29 mouse cellular contexts compared by ENCODE assay signal in the genomic region with DNA sequence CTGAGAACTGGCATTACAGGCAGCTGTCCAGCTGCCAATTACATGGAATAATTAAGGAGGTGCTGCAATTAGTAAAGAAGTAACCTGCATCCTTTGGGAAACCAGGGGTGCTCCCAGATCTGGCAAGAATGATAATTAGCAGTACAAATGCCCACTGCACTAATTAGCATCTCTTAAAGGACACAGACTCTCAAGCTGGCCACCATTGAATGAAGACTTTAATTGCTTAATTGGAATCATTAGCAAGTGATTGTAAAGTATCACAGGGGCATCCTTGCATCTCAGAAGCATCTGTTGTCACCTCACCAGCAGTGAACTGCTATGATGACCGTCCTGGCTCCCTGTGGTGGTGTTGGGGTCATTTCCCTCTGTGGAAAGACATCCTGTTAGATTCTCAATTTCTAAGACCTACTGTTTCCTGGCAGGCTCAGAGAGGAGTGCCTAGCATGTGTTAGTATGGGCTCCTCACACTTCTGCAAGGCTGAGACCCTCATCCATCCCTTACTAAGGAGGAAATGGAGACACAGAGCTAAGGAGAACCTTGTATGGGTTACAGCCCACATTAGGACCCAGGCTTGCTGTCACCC. TPM values are rescaled to one million over a fixed set of nuclear protein-coding genes. Genes with fewer than 3 reads are reported as not detected.
DNase-seq lines count a peak whose midpoint lies in the region; ATAC-seq and TF ChIP-seq lines count a peak whose summit lies in the region.
"Had no signal": no experiment of that assay in that cellular context is flagged by ENCODE, and none has a peak within 500 bp of the region (broad histone marks: within the 10 kb centered on the region; RNA-seq: fewer than 3 reads in every experiment).

No protein-coding gene starts in this region.

- peaks cover 15% of the 10 kb centered on the region for H3K36me3 ChIP-seq in embryonic facial prominence, embryonic 14.5 days (ENCODE audit: control insufficient read depth, insufficient read depth, low read length)
- H3K36me3 ChIP-seq in embryonic facial prominence, embryonic 10.5 days (replicated peaks), result no peaks in the 10 kb centered on the region; the same call in none of the 2 replicates
- no peaks in the 10 kb centered on the region for H3K36me3 ChIP-seq in midbrain, embryonic 13.5 days
- no peaks in the 10 kb centered on the region for H3K36me3 ChIP-seq in midbrain, embryonic 10.5 days
- no peaks in the 10 kb centered on the region for H3K36me3 ChIP-seq in forebrain, embryonic 11.5 days (ENCODE audit: control insufficient read depth, insufficient read depth, low read length)
- no peaks in the 10 kb centered on the region for H3K36me3 ChIP-seq in forebrain, postnatal 0 days (ENCODE audit: insufficient read depth)
- H3K36me3 ChIP-seq: liver, embryonic 12.5 days had no signal

- TF ChIP-seq CTCF in forebrain, postnatal 0 days (IDR thresholded peaks at IDR 0.05; ENCODE audit: low read depth), result no peak

- H3K9me3 ChIP-seq in embryonic facial prominence, embryonic 14.5 days (ENCODE audit: control insufficient read depth, low read length), result no peaks in the 10 kb centered on the region
- H3K9me3 ChIP-seq in embryonic facial prominence, embryonic 10.5 days, result no peaks in the 10 kb centered on the region
- no peaks in the 10 kb centered on the region for H3K9me3 ChIP-seq in midbrain, embryonic 13.5 days
- H3K9me3 ChIP-seq in midbrain, embryonic 10.5 days (replicated peaks), result no peaks in the 10 kb centered on the region
- H3K9me3 ChIP-seq in forebrain, embryonic 11.5 days (ENCODE audit: control insufficient read depth, low read length), result no peaks in the 10 kb centered on the region
- no peaks in the 10 kb centered on the region for H3K9me3 ChIP-seq in forebrain, postnatal 0 days (ENCODE audit: low read length)
- H3K9me3 ChIP-seq: heart, embryonic 12.5 days; limb, embryonic 12.5 days; liver, embryonic 12.5 days had no signal

- H3K27me3 ChIP-seq in embryonic facial prominence, embryonic 14.5 days (replicated peaks; ENCODE audit: control insufficient read depth, insufficient read depth, low read length), result no peaks in the 10 kb centered on the region
- no peaks in the 10 kb centered on the region for H3K27me3 ChIP-seq in embryonic facial prominence, embryonic 10.5 days (replicated peaks; ENCODE audit: low read depth, poor library complexity, severe bottlenecking)
- H3K27me3 ChIP-seq in midbrain, embryonic 13.5 days, result no peaks in the 10 kb centered on the region
- H3K27me3 ChIP-seq in midbrain, embryonic 10.5 days (ENCODE audit: low read depth, poor library complexity, severe bottlenecking), result no peaks in the 10 kb centered on the region
- H3K27me3 ChIP-seq in forebrain, embryonic 11.5 days (ENCODE audit: control insufficient read depth, insufficient read depth, low read length), result no peaks in the 10 kb centered on the region
- no peaks in the 10 kb centered on the region for H3K27me3 ChIP-seq in forebrain, postnatal 0 days (ENCODE audit: insufficient read depth, low read length)
- H3K27me3 ChIP-seq: heart, embryonic 12.5 days; limb, embryonic 12.5 days; liver, embryonic 12.5 days had no signal

- H3K9ac ChIP-seq in embryonic facial prominence, embryonic 14.5 days (ENCODE audit: low read depth, low read length), result no peak overlapping the region
- H3K9ac ChIP-seq in midbrain, embryonic 13.5 days (replicated peaks), result no peak overlapping the region
- no peak overlapping the region for H3K9ac ChIP-seq in forebrain, embryonic 11.5 days (ENCODE audit: low read length)
- no peak overlapping the region for H3K9ac ChIP-seq in forebrain, postnatal 0 days
- H3K9ac ChIP-seq: heart, embryonic 12.5 days; limb, embryonic 12.5 days; liver, embryonic 12.5 days had no signal

- WGBS in embryonic facial prominence, embryonic 14.5 days, result 38% methylated on average over 1 of the region's 1 CpGs
- WGBS in embryonic facial prominence, embryonic 10.5 days, result 47% methylated on average over 1 of the region's 1 CpGs
- WGBS in midbrain, embryonic 13.5 days, result 34% methylated on average over 1 of the region's 1 CpGs
- WGBS in midbrain, embryonic 10.5 days, result 56% methylated on average over 1 of the region's 1 CpGs
- WGBS in forebrain, embryonic 11.5 days, result 15% methylated on average over 1 of the region's 1 CpGs
- 5% methylated on average over 1 of the region's 1 CpGs for WGBS in forebrain, postnatal 0 days

- ATAC-seq in embryonic facial prominence, embryonic 14.5 days (ENCODE audit: low read depth), result peak; percentile 13; the same call in 1 of the 2 replicates
- ATAC-seq in midbrain, embryonic 13.5 days, result peak; percentile 77
- ATAC-seq in forebrain, embryonic 11.5 days (replicated peaks; ENCODE audit: low FRiP score), result peak; percentile 82
- peak; percentile 30; the same call in 1 of the 2 replicates for ATAC-seq in forebrain, postnatal 0 days
- ATAC-seq: intestine, postnatal 0 days; liver, embryonic 12.5 days had no signal

- no peak overlapping the region for H3K4me2 ChIP-seq in embryonic facial prominence, embryonic 14.5 days (ENCODE audit: low read depth, low read length)
- no peak overlapping the region for H3K4me2 ChIP-seq in midbrain, embryonic 13.5 days (replicated peaks)
- no peak overlapping the region for H3K4me2 ChIP-seq in forebrain, embryonic 11.5 days (ENCODE audit: low read depth, low read length, severe bottlenecking)
- H3K4me2 ChIP-seq in forebrain, postnatal 0 days (ENCODE audit: low read depth), result no peak overlapping the region
- H3K4me2 ChIP-seq: heart, embryonic 12.5 days; limb, embryonic 12.5 days; liver, embryonic 12.5 days had no signal

- no peak overlapping the region for H3K4me3 ChIP-seq in embryonic facial prominence, embryonic 14.5 days (ENCODE audit: low read depth, low read length)
- H3K4me3 ChIP-seq in embryonic facial prominence, embryonic 10.5 days, result no peak overlapping the region
- no peak overlapping the region for H3K4me3 ChIP-seq in midbrain, embryonic 13.5 days (replicated peaks)
- no peak overlapping the region for H3K4me3 ChIP-seq in midbrain, embryonic 10.5 days
- no peak overlapping the region for H3K4me3 ChIP-seq in forebrain, embryonic 11.5 days (ENCODE audit: low read depth, low read length)
- no peak overlapping the region for H3K4me3 ChIP-seq in forebrain, postnatal 0 days (ENCODE audit: low read depth, low read length)
- H3K4me3 ChIP-seq: heart, embryonic 12.5 days; layer of hippocampus, adult 2 months; limb, embryonic 12.5 days; liver, embryonic 12.5 days had no signal

- H3K4me1 ChIP-seq in embryonic facial prominence, embryonic 14.5 days (ENCODE audit: control insufficient read depth, insufficient read depth, low read length), result peaks cover 5% of the 10 kb centered on the region
- H3K4me1 ChIP-seq in embryonic facial prominence, embryonic 10.5 days, result peaks cover 19% of the 10 kb centered on the region
- H3K4me1 ChIP-seq in midbrain, embryonic 13.5 days (replicated peaks), result no peaks in the 10 kb centered on the region; the same call in none of the 2 replicates
- H3K4me1 ChIP-seq in midbrain, embryonic 10.5 days, result peaks cover 7% of the 10 kb centered on the region
- peaks cover 4% of the 10 kb centered on the region; the same call in 1 of the 2 replicates for H3K4me1 ChIP-seq in forebrain, embryonic 11.5 days (replicated peaks; ENCODE audit: control insufficient read depth, insufficient read depth, low read length)
- no peaks in the 10 kb centered on the region for H3K4me1 ChIP-seq in forebrain, postnatal 0 days (ENCODE audit: insufficient read depth)
- H3K4me1 ChIP-seq: liver, embryonic 12.5 days had no signal

- DNase-seq in embryonic facial prominence, embryonic 14.5 days (ENCODE audit: low spot score), result no peak
- DNase-seq in embryonic facial prominence, embryonic 10.5 days (ENCODE audit: low spot score), result no peak
- no peak for DNase-seq in midbrain, embryonic 10.5 days (ENCODE audit: low spot score)
- peak; percentile 57 for DNase-seq in forebrain, embryonic 11.5 days (ENCODE audit: low spot score)
- no peak for DNase-seq in forebrain, postnatal 0 days
- DNase-seq in frontal cortex, adult 2 months (ENCODE audit: extremely low spot score in 1 of 2, low spot score in 1 of 2), result no peak
- no peak for DNase-seq in liver
- DNase-seq: adrenal gland, postnatal 14 days; cerebellum, adult 9-10 months; heart, adult 11 months; heart, postnatal 10 days; kidney, postnatal 25 days; lung, adult 18-20 months; lung, postnatal 10 days; right cerebral cortex, postnatal 14 days; thymus, adult 18-20 months; thymus, postnatal 36 days had no signal

- H3K27ac ChIP-seq in embryonic facial prominence, embryonic 14.5 days (replicated peaks; ENCODE audit: low read depth, low read length), result no peak overlapping the region
- no peak overlapping the region for H3K27ac ChIP-seq in embryonic facial prominence, embryonic 10.5 days (replicated peaks)
- no peak overlapping the region for H3K27ac ChIP-seq in midbrain, embryonic 13.5 days
- no peak overlapping the region for H3K27ac ChIP-seq in midbrain, embryonic 10.5 days (replicated peaks)
- peak overlapping the region; percentile 66 for H3K27ac ChIP-seq in forebrain, embryonic 11.5 days (ENCODE audit: low read depth, low read length)
- H3K27ac ChIP-seq in forebrain, postnatal 0 days (ENCODE audit: low read depth, low read length), result no peak overlapping the region
- H3K27ac ChIP-seq: layer of hippocampus, adult 2 months; limb, embryonic 12.5 days; liver, embryonic 12.5 days had no signal

RNA-seq across cellular contexts. Expression of a gene that starts 27.1 kb away (rescaled TPM):
- polyA plus RNA-seq in embryonic facial prominence, embryonic 14.5 days (2014; fragmentation: Nextera tagmentation; extraction: Ambion mirVana), result 0.31 and 0.57 TPM in 2 replicates
- 0.14 and 0.27 TPM in 2 replicates for polyA plus RNA-seq in embryonic facial prominence, embryonic 10.5 days (2016; fragmentation: Nextera tagmentation; extraction: Ambion mirVana)
- 0.15 TPM in 1 of 2 replicates, not detected in the other for polyA plus RNA-seq in midbrain, embryonic 13.5 days (2015; fragmentation: Nextera tagmentation; extraction: Ambion mirVana)
- 0.11 TPM in 2 replicates for polyA plus RNA-seq in midbrain, embryonic 10.5 days (2016; fragmentation: Nextera tagmentation; extraction: Ambion mirVana)
- polyA plus RNA-seq in forebrain, embryonic 11.5 days (2014; fragmentation: Nextera tagmentation; extraction: Ambion mirVana), result 0.08 and 0.09 TPM in 2 replicates
- not detected in 2 replicates for total RNA-seq in forebrain, postnatal 0 days (2014; rRNA removed)
- polyA plus RNA-seq in forebrain, postnatal 0 days (2015; fragmentation: Nextera tagmentation; extraction: Ambion mirVana), result not detected in 2 replicates
- polyA plus RNA-seq in frontal cortex, adult 2 months (2012; rRNA removed), result not detected in 2 replicates
- total RNA-seq: adrenal gland, postnatal 14 days; gastrocnemius, adult 8-10 months; heart, postnatal 10 days; layer of hippocampus, adult 2 months; layer of hippocampus, postnatal 25 days; left cerebral cortex, postnatal 14 days; megakaryocyte progenitor cell, adult 5-6 weeks; neutrophil, adult 5-6 weeks had no signal
- polyA plus RNA-seq: intestine, postnatal 0 days; spleen, adult 2 months had no signal

RNA-seq across cellular contexts. Expression of a gene that starts 51.0 kb away (rescaled TPM):
- polyA plus RNA-seq in embryonic facial prominence, embryonic 14.5 days (2014; fragmentation: Nextera tagmentation; extraction: Ambion mirVana), result 1.00 and 1.4 TPM in 2 replicates
- 1.0 and 1.2 TPM in 2 replicates for polyA plus RNA-seq in embryonic facial prominence, embryonic 10.5 days (2016; fragmentation: Nextera tagmentation; extraction: Ambion mirVana)
- 0.70 and 1.0 TPM in 2 replicates for polyA plus RNA-seq in midbrain, embryonic 13.5 days (2015; fragmentation: Nextera tagmentation; extraction: Ambion mirVana)
- polyA plus RNA-seq in midbrain, embryonic 10.5 days (2016; fragmentation: Nextera tagmentation; extraction: Ambion mirVana), result 0.60 and 0.69 TPM in 2 replicates
- polyA plus RNA-seq in forebrain, embryonic 11.5 days (2014; fragmentation: Nextera tagmentation; extraction: Ambion mirVana), result 1.3 and 1.5 TPM in 2 replicates
- total RNA-seq in forebrain, postnatal 0 days (2014; rRNA removed), result 1.0 and 1.1 TPM in 2 replicates
- 0.35 and 0.74 TPM in 2 replicates for polyA plus RNA-seq in forebrain, postnatal 0 days (2015; fragmentation: Nextera tagmentation; extraction: Ambion mirVana)
- 3.4 and 3.8 TPM in 2 replicates for polyA plus RNA-seq in frontal cortex, adult 2 months (2012; rRNA removed)
- total RNA-seq: megakaryocyte progenitor cell, adult 5-6 weeks had no signal

Comparison
In these comparisons a context has a peak if more than half of its experiments do, and no peak if none do; other contexts are left out.
1. ATAC-seq: peak in every context shown above with its lines; median percentile 82 in forebrain, embryonic 11.5 days; 77 in midbrain, embryonic 13.5 days; 30 in forebrain, postnatal 0 days; 13 in embryonic facial prominence, embryonic 14.5 days.